Mouse (Mus musculus) gastrocnemius, postnatal 36 days (tissue): Measurements from ENCODE around the gene Kalrn. TPM values are rescaled to one million over a fixed set of nuclear protein-coding genes. Genes with fewer than 3 reads are reported as not detected.

Experiments
- DNase-seq, 2 experiments: peaks; one replicate each; pipeline ENCODE4 v3.0.0; 2022
- intact Hi-C: fragments of 180-260 bp; cut with DNase I; formaldehyde crosslinking; loops from one replicate; pipeline ENCODE4 v1.15.1; 2025
- total RNA-seq, 2 experiments: library from RNA; stranded (reverse); gene quantifications; 2 replicates each; pipeline ENCODE4 v1.2.3; 2021

Kalrn gene
- total RNA-seq, 2 experiments from 2014 or later = 19.0 to 21.5 TPM

DNA sequence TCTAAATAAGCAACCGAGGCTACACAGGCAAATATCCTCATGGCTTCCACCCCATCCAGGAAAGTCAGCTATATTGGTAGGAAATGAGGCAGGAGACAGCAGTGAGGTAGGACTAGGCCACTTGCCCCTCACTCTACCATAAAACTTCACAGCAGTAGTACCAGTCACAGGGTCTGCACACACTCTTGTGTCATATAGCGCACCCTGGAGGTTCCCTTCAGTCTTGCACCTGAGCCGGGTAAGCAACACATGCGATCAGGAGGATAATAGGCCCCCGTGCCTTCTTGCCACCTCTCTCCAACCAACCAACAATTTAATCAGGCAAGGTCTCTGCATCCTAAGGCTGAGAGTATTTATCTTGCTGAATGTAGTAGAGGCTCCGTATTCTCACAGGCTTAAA is 278.8 kb downstream of the Kalrn start:
- no peak for DNase-seq
- intact Hi-C loops = loop anchor here (5.0 kb wide), 2 partner anchors 92 to 167 kb away; no protein-coding TSS in a partner anchor

GRCm38 (mm10) chr16:34293675-34294074 is 279.7 kb downstream of the Kalrn start:
- intact Hi-C loops = loop anchor here (5.0 kb wide), 2 partner anchors 91 to 166 kb away; no protein-coding TSS in a partner anchor
- no peak for DNase-seq

- intact Hi-C loops = no loop called here
- no peak for DNase-seq
Observed at GRCm38 (mm10) chr16:34289583-34289982, 283.7 kb downstream of the Kalrn start.

DNA sequence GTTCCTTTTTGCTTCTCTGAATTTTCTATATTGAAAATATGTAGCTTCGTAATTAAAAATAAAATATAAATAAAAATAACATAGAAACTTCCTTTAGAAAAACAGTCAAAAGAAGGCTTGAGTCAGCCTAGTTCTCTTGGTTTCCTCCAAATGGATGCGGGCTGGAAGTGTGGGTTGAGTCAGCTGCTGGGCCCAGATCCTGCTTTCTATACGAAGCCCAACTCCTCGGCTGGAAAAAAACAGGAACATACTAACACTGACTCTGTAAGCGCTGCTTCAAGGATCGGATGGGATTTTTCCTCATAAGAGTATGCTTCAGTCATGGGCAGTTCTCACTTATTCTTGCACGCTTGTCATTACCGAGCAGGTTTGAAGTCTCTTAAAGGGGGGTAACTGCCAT is 291.3 kb downstream of the Kalrn start:
- intact Hi-C loops = no loop called here

DNA sequence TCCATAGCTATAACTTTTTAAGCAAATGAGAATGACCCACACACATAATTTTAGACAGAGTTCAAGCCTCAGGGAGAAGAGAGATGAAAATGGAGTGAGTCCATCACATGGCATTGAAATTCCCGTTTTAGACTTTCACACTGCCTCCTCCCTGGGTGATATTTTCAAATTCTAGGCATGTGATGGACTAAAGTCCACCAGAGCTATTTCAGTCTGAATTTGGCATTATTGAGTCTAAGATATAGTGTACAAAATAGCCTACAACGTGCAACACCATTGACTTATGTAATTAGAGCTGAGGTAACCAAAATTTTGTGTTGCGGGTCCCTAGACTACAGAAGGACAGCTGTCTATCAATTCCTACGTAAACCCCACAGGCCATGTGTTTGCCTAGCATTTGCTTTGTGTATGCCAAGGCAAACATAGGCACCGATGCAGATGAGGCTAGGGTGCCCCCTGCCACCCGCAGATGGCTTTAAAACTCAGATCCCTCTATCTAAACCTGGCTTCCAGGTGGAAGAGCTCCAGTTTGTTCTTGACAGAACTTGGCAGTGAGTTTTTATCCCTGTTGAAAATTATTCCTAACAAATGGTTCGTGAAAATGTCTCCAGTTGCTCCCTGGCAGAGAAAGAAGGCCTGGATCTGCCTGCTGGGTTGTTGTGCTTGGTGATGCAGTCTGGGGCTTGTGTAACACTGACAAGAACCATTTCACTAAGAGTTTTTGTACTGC is 293.5 kb downstream of the Kalrn start:
- intact Hi-C loops = no loop called here
- no peak for DNase-seq

More for the DNA sequence above, 291.3 kb downstream of the Kalrn start:
- DNase-seq = no peak

DNA sequence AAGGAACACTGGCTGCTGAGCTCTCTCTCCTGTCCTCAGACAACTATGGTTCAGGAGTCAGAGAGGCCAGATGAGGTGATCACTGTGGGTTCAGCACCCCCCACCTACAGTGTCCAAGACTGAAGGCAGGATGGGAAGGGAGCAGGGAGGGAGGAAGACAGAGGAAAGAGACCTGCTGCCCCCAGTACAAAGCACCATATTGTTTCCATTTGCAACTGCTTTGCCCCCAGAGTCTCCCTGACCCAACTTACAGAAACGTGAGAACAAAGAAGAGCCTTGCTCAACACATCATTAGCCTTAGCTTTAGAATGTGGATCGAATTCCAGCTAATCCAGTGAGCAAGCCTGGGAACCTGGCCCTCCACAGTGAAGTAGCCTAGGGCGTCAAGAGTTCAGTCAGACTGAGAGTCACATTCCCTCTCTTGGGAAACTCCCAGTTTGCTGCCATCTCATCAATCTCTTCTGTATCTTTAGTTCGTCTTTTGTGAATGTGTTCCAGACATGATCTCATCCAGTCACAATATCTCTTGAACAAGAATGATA is 295.0 kb downstream of the Kalrn start:
- DNase-seq = no peak
- intact Hi-C loops = no loop called here

- intact Hi-C loops = no loop called here
- no peak for DNase-seq
Observed at GRCm38 (mm10) chr16:34274607-34275006, 298.7 kb downstream of the Kalrn start.

- intact Hi-C loops = no loop called here
- DNase-seq = no peak
Observed at GRCm38 (mm10) chr16:34271476-34271875, 301.9 kb downstream of the Kalrn start.

- no peak for DNase-seq
- intact Hi-C loops = no loop called here
Observed at GRCm38 (mm10) chr16:34270681-34271080, 302.7 kb downstream of the Kalrn start.

DNA sequence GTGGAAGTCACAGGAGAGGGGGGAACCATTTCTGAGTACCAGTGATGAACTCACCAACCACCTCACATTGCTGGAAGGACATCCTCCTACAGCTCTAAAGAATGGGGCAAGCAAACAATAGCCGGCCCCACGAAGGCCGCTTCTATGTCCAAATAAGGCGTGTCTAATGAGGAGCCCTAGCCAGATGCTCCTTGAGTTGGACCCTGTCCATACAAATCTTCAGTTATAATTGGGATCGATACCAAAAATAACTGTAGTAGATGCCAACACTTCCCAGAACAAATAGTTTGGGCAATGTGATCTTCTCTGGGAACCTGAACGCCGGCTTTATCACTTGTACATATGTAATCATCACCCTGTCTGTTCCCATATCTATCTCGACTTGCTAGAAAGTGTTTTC is 303.7 kb downstream of the Kalrn start:
- intact Hi-C loops = no loop called here

DNA sequence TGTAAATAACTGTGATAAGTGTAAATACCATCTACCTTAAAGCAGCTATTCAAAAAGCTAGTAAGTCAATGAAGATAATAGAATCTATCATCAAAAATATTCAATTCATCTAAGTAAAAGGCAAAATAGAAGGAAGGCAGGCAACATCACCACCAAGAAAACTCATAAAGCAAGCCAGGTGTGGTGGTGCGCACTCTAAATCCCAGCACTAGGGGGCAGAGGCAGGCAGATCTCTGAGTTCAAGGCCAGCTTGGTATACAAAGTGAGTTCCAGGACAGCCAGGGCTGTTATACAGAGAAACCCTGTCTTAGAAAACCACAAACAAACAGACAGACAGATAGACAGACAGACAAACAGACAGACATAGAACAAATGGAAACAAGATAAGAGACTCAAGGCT is 305.6 kb downstream of the Kalrn start:
- no peak for DNase-seq
- intact Hi-C loops = no loop called here

More for the DNA sequence above, 303.7 kb downstream of the Kalrn start:
- no peak for DNase-seq

- intact Hi-C loops = no loop called here
- no peak for DNase-seq
Observed at GRCm38 (mm10) chr16:34264671-34265070, 308.7 kb downstream of the Kalrn start.

GRCm38 (mm10) chr16:34262731-34263460 is 310.4 kb downstream of the Kalrn start:
- intact Hi-C loops = no loop called here
- DNase-seq = no peak

DNA sequence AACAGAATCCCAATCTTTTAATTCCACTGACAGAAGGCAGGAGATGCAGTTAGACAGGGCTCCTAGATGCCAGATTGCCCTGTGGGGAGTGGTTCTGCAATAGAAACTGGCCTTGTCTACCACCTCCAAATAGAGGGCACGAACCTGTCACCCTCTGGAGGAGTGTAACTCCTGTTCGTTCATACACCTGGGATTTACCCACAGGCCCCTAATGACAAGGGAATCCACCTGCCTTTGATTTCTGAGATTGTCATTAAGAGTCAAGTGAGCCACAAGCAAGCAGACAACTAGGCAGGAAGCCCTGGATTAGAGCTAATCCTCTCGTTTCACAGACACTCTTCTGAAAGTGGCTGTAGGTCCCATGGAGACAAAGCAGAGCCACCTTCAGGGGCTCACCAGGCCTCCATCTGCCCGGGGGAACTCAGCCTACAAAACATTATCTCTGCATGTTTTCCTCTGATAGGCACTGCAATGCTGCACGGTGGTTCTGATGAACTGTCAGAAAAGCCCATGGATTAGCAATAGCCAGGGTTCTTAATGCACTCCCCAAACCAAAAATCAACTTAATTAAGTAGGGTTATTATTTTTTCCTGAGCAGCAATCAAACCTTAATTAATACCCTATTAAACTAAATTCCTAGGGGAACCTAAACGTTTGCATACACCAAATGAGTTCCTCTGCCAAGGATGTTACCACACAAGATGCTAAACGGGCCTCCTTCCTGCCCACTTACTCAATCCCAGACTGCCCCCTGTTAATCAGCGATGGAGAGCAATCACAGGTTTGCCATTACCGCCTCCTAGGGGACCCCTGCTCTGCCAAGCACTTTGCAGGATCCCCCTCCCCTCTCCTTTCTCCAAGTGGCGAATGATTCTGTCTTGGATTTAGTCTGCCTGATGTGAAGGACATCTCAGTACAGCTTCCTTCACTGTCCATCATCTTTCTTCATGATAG is 312.1 kb downstream of the Kalrn start:
- no peak for DNase-seq
- intact Hi-C loops = no loop called here

DNA sequence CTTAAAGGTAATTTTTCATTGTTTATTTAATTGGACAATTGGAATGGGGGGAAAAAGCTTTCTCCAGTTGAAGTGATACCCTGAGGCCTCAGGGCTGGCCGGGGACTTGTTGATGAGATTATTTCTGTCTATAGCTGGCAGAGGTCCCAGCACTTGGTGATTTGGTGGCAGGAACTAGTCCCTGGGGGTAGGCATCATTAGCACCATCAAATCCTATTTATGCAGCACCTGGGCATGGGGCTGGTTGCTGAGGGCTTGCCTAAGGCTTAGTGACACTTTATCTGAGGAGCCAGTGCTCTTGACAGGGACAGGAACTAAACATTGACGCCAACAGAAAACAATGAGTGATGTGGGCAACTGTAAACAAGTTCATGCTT is 318.7 kb downstream of the Kalrn start:
- intact Hi-C loops = no loop called here
- DNase-seq = no peak

- DNase-seq = no peak
- intact Hi-C loops = no loop called here
Observed at GRCm38 (mm10) chr16:34254002-34254645, 319.2 kb downstream of the Kalrn start.

DNA sequence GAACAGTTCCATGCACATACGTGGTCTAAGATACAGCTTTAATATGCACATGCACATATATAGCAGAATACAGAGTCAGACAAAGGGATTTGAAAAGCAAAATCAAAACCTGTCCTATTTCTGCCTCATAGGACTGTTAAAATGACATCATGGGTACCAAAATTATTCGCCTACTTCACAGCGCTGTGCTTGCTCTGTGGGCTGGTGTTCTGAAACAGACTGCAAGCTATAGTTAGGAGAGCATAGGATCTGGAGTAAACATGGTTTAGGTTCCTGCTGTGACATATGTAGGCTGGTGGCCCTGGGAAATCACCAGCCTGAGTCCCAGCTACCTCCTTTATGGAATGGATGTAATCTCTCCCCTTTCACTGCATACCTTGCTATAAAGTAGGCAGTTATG is 320.7 kb downstream of the Kalrn start:
- DNase-seq = no peak
- intact Hi-C loops = no loop called here

GRCm38 (mm10) chr16:34248256-34248655 is 325.1 kb downstream of the Kalrn start:
- intact Hi-C loops = no loop called here
- no peak for DNase-seq

- intact Hi-C loops = no loop called here
- DNase-seq = no peak
Observed at GRCm38 (mm10) chr16:34241936-34242729, 331.2 kb downstream of the Kalrn start.
